Mouse (Mus musculus): ENCODE data around the gene Trp73. TPM values are rescaled to one million over a fixed set of nuclear protein-coding genes. Genes with fewer than 3 reads are reported as not detected.

The Trp73 gene
- total RNA-seq, 2 experiments from 2014 or later = not detected

DNA sequence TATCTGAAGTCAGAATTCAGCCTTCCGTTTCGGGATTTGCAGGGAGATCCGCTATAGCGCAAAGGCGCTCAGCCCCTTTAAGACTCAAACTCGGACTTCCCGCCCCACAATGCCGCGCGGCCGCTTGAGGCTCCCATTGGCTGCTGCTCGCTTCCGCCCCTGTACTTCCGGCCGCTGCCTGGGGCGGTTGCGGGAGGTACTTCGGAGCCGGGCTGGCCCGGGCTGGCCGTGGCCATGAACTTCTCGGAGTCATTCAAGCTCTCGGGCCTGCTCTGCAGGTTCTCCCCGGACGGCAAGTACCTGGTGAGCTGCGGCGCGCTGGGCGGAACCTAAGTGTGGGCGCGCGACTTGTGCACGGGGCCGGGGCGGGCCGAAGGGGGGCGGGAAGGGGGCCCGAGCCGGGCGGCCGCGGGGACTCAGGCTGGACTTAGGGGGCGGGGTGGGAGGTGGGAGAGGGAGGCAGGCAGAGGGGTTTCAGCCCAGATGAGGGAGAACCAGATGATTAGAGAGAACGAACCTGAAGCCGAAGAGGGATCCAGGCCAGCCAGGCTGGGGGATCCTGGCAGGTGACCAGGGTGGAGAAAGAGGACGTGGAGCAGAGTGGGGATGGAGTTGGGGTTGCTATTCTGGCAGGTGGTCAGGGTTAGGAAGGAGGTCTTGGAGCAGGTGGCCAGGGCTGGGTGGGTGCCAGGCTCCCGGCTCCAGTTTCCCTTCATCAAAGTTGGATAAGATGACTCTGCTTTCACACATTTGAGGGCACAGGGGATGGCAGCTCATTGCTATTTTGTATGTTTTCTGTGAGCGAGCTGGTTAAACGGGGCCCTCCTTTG, 2.4 kb upstream of the Trp73 start, which contains the start of gene Wrap73:
TSS of gene Wrap73 (plus strand) at position 162 of the 830 bp plus-strand sequence.
- DNase-seq (ENCODE audit: low spot score) = peak; percentile 89

DNA sequence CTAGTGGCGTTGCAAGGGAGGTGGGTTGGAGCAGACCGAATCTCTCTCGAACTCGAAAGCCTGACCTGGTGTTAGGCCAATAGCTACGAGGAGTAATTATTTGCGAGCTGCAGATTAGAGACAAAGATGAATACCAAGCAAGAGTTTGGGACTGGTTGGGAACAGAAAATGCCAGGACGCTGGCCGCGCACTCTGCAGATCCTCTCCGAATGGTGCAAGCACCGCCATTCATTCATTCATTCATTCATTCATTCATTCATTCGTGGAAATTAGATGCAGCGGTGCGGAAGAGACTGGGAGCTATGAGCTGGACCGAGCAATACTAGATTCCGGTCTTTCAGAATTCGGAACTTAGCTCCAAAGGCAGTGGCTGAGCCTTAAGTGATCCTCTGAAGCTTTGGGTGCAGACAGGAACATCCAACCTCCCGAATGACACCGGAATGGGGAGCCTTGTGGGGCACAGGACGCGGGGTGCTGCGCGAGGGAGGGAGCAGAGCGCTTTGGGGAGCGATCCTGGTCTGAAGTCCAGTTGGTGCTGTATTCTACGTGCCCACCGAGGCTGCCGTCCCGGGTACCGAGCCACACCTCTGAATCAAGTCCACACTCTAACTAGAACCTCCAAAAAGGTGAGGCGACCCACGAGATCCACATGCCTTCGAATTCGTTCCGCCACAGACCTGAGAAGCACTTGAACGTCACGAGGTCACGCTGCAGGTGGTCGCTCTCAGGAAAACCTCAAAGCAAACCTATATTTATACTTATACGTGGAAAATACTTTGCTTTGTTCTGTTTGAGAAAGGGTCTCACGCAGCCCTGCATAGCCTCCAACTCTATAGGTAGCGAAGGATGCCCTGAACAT, 1.2 kb upstream of the Trp73 start:
- DNase-seq (ENCODE audit: low spot score) = no peak

DNA sequence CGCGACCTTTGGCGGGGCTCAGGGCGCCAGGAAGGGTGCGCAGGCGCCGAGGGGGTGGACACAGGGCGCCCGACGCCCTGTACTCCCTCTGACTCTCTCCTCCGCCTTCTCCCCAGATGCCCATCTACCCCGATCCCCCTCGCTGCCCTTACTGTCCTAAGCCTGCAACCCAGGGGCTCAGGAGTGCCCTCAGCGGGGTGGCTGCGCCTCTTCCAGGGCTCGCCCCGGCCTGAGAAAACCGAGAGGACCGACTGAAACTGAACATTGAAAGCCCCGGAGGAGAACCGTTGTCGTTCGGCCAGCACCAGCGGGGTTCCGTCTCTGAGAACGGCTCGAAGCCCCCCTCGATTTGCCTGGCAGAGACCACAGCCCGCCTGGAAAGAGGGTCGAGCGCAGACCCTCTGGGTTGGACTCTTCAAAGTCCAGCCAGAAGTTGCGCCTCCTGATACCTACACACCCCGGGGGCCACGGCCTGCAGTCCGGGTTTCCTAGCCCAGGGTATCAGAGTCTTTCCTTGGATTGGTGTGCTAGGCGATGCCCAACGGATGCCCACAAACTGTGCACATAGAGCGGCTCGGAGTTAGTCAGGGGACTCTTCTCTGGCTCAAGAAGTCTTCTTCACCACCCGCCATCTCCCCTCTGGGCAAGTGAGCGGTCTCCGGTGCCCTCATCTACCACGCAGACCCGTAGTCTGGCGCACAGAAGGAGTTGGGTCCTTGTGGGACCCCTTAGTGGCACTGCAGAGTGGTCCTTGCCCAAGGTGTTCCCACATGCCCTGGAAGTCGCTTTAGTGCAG, 403 bp upstream of the Trp73 start:
- no peak for DNase-seq (ENCODE audit: low spot score)

DNA sequence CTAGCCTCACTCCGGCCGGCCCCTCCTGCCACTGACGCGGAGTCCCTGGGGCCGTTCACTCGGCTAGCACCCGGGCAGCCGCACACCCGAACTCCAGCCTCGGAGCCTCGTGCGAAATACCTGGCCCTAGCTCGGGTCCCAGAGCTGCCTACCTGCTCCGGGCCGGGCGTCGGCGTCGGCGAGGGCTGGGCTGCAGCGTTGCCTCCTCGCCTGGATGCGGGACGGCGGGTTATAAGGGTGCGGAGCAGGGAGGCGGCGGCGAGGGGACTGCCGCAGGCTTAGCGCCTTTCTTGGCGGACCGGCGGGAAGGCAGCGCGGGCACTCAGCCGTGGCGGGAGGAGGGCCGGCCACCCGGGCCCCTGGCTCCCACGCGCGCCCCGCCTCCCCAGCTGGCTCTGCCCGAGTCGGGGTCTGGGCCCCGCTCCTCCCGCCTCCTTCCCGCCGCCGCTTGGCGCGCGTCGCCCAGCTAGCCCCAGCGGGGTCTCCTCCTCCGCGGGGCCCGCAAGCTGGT, 282 bp downstream of the Trp73 start:
- no peak for DNase-seq (ENCODE audit: low spot score)

DNA sequence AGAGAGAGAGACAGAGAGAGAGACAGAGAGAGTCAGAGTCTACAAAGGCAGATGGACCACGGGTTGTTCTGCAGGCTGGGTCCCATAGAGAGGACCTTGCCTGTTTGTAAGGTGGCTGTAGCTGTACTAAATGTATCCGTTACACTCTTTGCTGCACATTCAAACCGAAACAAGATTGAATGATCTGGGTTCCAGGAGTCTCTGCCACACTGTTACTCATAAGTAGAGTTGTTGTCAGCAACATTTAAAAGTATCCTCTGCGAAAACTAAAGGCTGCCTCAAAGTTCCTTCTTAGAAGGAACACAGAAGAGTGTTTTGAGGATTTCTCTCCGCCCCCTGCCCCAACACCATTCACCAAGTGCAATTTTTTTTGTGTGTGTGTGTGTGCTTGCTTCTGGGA, 2.9 kb downstream of the Trp73 start:
- no peak for DNase-seq (ENCODE audit: low spot score)

DNA sequence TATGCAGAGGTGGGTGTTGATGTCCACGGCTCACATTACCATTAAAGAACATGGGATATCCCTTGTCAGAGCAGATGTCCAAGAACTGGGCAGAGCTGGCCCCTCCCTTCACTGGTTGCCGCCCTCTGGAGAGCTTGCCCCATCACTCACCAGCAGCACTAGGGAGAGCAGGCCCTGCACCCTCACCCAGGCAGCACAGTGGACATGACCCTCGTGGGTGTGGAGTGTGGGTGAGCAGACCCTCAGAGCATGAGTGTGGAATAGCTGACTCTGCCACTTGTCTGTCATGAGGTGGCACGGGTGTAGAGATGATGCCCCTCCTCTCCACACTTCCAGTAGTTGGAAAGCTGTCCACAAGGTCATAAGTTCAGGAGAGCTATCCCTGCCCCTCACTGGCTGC, 5.2 kb downstream of the Trp73 start:
- DNase-seq (ENCODE audit: low spot score) = no peak

DNA sequence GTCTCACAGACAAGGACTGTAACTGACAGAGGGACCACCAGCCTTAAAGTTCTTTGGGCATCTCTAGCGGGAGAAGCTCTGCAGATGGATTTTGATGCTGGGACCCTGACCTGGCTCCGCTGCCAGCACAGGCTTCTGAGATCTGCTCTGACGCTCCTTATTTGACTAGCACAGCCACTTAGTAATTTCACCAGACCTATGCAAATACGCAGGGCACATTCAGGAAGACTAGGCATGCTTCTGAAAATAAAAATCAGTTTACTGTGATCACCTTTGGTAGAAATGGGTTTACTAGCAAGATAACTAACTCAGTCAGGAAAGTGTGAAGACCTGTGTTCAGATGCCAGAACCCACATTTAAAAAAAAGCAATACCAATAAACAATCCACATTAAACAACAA, 8.1 kb downstream of the Trp73 start:
- no peak for DNase-seq (ENCODE audit: low spot score)

DNA sequence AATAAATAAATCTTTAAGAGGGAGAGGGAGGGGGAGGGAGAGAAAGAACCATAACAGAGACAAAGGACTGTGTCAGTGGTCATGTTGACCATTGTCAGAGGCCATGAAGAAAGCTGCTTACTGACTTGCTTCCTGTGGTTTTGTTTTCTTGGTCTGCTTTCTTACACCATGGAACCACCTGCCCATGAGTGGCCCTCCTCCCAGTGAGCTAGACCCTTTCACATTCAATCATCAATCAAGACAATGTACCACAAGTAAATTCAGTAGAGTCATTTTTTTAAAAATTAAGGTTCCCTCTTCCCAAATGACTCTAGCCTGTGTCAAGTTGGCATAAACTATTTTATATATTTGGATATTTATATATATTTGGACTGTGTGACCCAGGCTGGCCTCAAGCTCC, 10.1 kb downstream of the Trp73 start:
- no peak for DNase-seq (ENCODE audit: low spot score)

DNA sequence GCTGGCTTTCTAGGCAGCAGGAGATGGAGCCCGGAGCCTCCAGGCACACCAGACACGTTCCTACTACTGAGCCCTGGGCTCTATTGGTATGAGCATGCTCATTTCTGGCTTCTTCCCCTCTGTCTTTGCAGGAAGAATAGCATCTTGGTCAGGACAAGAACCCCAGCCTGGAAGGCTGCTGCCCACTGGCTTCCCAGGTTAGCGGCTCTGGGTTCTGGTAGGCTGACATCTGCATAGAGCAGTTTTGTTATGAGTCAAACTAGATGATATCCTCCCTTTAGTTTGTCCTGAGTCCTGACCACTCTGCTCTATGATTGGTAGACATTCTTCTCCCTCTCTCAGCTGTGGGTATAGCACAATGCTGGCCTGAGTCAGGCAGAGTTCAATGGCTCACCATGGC, 12.7 kb downstream of the Trp73 start:
- DNase-seq (ENCODE audit: low spot score) = no peak

DNA sequence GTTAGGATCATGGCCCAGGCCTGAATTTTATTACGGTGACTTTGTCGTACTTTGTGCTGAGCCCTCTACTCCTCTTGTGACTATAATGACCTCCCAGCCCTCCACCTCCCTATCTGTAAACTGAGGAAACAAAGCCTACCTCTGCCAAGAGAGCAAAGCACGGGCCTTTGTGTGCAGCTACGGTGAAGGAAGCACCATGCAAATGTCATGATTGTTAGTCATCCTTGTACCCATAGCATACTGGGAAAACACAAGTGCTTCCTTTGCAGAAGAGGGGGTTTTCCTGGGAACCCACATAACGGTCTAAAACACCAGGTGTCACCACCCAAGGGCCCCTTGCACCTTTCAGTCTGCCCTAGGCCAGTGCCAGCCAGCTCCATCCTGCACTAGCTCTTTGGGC, 14.8 kb downstream of the Trp73 start:
- no peak for DNase-seq (ENCODE audit: low spot score)

DNA sequence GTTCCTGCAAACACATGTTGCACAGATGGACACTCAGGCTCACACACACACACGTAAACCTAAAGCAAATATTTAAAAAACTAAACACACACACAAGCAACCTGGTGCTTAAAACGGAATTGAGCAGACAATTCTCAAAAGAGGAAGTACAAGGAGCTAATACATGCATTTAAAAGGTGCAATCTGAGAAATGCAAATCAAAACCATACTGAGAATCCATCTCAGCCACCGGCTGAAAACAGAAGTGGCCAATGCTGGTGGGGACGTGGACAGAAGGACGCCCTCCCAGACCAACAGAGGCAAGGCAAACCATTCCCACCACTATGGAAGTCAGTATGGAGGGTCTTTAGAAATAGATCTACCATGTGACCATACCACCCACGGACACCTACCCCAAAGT, 16.5 kb downstream of the Trp73 start:
- DNase-seq (ENCODE audit: low spot score) = no peak

DNA sequence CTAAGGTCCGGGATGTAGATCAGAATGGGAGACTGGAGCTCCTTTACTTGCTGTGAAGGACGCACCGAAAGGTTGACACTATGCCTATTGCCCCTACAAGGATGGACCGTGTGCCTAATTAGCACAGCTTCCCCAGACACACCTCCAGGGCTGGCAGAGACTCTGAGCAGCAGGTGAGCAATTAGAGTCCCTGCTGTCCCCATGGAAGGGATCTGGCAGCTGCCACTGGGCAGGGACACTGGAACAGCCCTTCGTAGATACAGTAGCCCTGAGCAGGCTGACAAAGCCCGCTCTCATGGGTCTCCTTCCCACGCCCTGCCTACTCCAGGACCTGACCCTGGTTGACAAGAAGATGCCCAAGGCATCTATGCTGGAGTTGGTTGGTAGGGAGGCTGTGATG, 17.6 kb downstream of the Trp73 start:
- DNase-seq (ENCODE audit: low spot score) = no peak

DNA sequence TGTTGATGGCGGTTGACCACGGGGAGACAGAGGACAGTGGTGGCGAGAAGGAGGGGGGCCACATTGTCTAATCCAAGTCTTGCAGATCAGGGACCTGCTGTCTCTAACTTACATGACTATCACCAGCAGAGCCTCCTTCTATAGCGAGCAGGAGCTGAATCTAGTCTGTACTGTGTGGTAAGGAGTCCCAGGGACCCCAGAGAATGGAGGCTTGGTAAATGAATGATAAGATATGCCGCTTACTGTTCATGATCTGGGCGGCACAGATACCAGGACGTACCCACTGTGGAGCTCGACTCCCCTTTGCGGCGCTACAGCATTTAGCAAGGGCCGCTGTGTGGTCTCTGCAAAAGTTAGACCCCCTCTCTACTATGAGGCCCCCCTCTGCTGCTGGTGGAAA, 18.2 kb downstream of the Trp73 start:
- DNase-seq (ENCODE audit: low spot score) = no peak

DNA sequence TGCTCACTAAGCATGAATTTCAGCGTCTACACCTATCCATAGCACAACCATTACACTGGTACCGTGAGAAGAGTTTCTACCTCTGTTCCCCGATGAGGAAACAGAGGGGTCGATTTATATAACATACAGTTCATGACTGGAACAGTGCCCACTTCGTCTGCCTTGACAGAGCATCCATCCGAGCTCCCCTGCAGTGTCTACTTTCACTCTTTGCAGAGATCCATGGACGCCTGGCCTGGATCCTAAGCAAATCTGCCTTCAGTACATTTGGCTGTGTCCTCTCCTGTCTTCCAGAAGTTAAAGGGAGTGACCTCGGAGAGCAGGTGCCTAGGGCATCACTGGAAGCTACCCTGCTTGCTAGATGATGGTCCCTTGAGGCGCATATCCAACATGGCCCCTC, 20.8 kb downstream of the Trp73 start:
- no peak for DNase-seq (ENCODE audit: low spot score)

DNA sequence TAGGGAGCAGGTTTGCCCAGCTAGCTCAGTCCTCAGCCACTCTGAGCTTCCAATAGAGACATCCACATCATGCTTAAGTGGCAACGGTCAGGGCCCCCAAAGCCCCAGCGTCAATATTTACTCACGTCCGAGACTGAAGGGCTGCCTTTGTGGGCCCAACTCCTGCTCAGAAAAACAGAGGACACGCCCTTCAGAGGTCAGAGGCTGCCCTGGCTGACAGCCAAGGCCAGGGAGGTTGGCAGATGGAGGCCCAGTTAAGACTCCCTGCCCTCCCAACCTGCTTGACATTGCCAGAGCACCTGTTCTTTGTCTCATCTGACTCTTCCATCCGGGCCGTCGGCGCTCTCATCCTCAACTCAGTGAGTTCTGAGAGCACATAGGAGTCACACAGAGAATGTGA, 21.2 kb downstream of the Trp73 start:
- no peak for DNase-seq (ENCODE audit: low spot score)

DNA sequence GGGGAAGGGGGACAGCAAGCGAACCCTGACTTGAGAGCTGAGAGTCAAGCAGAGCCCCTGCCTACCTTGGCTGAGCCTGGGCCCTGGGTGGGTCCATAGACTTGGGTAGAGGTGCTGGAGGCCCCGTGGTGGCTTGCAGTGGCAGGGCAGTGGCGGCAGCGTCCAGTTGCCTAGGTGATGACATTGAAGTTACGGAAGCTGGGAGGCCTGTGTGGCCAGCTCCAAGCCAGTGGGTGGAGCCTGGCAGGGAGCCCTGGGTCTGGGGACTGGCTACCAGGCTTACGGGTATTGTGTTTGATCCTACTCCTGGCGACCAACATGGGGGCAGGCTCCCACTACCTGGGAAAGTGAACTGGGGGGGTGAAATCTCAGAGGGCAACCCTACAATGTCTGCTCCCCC, 23.6 kb downstream of the Trp73 start:
- no peak for DNase-seq (ENCODE audit: low spot score)

DNA sequence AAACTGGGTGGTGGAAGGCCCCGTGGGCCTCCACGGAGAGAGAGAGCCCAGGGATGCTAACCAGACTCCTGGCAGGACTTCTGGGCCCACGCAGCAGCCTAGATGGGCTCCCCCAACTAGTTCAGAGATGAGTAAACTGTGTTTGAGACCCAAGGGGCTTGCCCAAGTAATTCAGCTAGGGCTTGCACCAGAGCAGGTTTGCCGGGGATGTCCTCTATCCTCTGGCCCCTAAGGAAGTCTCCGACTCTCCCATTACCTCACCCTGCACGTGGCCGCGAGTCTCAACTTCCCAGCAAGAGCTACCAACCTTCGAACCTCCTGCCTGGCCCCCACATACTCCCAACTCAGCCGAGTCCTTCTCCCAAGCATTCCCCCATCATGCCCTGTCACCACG, 30.2 kb downstream of the Trp73 start:
- no peak for DNase-seq (ENCODE audit: low spot score)

DNA sequence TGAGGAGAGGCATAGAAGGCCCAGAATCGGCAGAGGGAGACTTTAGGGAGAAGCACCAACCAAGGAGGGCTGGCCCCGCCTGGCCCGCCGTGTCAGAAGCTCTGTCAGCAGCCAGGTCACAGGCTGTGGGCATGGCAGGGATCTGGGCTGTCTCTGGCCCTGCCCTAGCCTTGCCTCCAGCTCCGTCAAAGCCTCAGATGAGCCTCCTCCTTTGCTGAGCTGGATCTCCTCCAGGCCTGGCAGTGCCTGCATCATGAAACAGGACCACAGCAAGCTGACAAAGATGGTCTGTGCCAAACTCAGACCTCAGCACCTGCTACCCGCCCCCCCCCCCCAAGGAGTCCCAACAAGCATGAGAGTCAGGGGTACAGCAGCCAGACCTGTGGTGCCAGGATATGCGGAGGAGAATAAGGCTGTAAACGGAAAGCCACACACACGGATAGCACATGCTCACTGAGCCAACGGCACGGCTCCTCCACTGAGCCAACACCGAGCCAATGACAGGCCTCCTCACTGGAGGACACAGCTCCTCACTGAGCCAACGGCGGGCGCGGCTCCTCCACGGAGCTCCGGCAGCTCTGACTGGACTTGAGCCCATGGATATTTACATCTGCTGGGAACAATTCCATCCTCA, 30.7 kb downstream of the Trp73 start:
- DNase-seq (ENCODE audit: low spot score) = peak; percentile 5

DNA sequence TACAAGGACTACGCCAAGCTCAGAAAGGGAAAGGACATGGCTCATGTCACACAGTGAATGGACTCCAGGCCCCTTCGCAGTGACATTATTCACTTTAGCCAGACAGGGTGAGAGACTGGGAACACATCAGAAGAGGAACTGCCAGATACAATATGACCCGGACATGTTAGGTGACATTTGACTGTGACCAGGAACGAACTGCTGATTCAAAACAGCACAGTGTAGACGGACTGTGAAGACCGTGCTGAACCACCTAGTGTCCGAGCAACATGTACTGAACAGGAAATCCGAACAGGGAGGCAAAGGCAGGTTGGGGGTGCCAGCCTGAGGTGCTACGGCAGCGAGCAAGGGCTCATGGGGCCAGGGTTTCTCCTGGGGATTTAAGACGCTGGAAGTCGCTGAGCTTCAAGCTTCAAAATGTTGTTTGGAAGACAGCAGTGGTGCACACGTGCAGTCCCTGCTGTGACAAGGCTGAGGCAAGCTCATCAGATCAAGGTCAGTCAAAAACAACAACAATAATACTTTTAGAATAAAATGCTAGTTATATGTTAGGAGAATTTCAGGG, 33.4 kb downstream of the Trp73 start:
- DNase-seq (ENCODE audit: low spot score) = no peak

DNA sequence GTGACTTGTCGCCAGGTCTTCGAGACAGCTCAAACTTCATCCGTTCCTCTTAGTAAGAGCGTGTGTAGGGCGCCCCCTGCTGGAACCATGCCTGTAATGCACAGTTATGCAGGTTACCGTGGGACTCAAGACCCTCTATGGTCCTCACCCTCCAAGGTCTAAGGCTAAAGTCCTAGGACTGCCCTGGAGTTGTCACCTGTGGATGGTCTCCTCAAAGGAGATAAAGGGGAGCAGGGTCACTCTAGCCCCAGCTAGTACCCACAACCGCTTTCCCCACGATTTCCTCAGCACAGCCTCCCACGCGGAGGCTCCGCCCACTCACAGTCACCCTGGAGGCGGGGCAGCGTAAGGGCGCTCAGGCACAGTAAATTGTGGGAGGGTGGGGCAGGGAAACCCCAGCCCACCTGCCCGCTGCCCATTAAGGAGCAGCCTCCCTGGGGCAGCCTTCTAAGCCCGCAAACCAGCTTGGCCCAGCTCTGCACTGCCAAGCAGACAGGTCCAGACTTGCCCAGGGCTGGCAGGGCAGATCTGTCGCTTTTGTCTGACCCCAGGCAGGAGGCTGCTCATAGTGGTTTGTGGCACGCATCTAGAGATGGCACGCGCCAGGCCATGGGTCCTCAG, 34.5 kb downstream of the Trp73 start:
- peak; percentile 29 for DNase-seq (ENCODE audit: low spot score)
